Mouse (Mus musculus): ENCODE data around the gene F2r. TPM values are rescaled to one million over a fixed set of nuclear protein-coding genes. Genes with fewer than 3 reads are reported as not detected.
A peak's percentile ranks its signal among the peaks of the same experiment; 100 is the strongest.

F2r gene
- polyA plus RNA-seq, 1 experiment from 2014 or later = 143 TPM

DNA sequence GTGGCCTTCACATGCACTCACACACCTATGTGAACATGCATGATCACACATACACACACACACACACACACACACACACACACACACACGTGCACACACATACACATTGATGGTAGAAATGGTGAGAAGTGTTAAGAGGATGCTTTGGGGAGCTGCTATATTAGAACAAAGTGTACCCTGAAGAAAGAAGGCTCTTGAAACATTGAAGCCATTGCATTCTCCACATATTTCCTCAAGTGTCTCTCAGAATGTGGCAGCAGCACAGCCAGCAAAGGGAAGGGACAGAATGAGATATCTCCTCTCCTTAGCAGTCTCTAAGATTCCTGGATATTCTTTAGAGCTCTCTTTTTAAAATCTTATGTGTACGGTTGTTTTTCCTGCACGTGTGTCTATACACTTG is 3.3 kb upstream of the F2r start:
- no peak overlapping the region for H3K27ac ChIP-seq
- no peak overlapping the region for H3K4me3 ChIP-seq
- H3K36me3 ChIP-seq = no peaks in the 10 kb centered on the region
- H3K27me3 ChIP-seq (ENCODE audit: low read depth, poor library complexity, severe bottlenecking) = no peaks in the 10 kb centered on the region
- DNase-seq (ENCODE audit: low spot score) = no peak
- no peaks in the 10 kb centered on the region for H3K9me3 ChIP-seq (replicated peaks)
- peaks cover 17% of the 10 kb centered on the region for H3K4me1 ChIP-seq
- 82% methylated on average over 3 of the region's 3 CpGs for WGBS

DNA sequence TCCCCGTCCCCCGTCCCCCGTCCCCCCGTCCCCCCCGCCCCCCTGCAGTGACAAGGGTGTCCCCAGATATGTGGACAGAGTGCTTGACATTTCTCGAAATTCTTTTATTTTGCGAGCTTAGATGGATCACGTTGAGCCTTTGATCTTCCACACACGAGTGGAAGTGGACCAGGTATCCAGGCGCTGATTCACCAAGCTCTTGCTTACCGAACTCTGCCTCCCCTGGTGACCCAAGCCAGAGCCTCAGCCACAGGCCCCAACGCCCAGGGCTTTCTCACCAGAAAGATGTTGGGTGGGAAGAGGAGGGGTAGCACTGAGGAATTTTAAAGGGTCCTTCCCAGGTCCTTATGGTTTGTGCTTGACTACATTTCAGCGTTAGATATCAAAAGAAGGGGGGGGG is 572 bp upstream of the F2r start:
- 7% methylated on average over 13 of the region's 13 CpGs for WGBS
- H3K27ac ChIP-seq = peak overlapping the region; percentile 97
- H3K36me3 ChIP-seq = peaks cover 25% of the 10 kb centered on the region
- peaks cover 40% of the 10 kb centered on the region for H3K4me1 ChIP-seq
- H3K9me3 ChIP-seq (replicated peaks) = no peaks in the 10 kb centered on the region
- no peak for DNase-seq (ENCODE audit: low spot score)
- H3K27me3 ChIP-seq (ENCODE audit: low read depth, poor library complexity, severe bottlenecking) = no peaks in the 10 kb centered on the region
- H3K4me3 ChIP-seq = peak overlapping the region; percentile 79

DNA sequence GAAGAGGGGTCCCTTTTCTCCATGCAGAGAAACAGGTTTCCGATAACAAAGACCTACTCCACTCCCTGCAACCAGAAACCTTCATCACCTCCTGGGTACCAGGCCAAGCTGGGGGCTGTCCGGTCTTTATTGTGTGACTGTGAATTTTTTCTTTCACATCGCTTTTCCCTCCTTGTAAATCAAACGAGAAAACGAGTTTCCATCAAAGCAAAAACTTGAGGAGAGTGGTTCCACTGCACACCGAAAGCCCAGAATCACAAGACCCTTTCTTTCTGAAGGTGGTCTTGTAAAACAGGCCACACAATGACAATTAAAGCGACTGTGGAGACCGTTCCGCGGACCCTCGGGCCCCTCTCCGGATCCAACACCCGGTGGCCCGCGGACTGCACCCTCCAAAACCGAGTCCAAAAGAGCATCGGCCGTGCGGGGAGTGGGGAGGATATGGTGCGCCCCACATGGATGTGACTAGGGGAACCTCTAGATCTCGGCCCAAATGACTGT is 566 bp downstream of the F2r start:
- Histone ChIP-seq H3K27me3 (ENCODE audit: low read depth, poor library complexity, severe bottlenecking) (no peaks in the 10 kb centered on the region), H3K9me3 (replicated peaks) (no peaks in the 10 kb centered on the region), H3K4me3 (peak overlapping the region; percentile 79), H3K36me3 (peaks cover 36% of the 10 kb centered on the region), H3K4me1 (peaks cover 40% of the 10 kb centered on the region), H3K27ac (peak overlapping the region; percentile 97)
- under 1% methylated on average over 21 of the region's 21 CpGs for WGBS
- DNase-seq (ENCODE audit: low spot score) = peak; percentile 67

DNA sequence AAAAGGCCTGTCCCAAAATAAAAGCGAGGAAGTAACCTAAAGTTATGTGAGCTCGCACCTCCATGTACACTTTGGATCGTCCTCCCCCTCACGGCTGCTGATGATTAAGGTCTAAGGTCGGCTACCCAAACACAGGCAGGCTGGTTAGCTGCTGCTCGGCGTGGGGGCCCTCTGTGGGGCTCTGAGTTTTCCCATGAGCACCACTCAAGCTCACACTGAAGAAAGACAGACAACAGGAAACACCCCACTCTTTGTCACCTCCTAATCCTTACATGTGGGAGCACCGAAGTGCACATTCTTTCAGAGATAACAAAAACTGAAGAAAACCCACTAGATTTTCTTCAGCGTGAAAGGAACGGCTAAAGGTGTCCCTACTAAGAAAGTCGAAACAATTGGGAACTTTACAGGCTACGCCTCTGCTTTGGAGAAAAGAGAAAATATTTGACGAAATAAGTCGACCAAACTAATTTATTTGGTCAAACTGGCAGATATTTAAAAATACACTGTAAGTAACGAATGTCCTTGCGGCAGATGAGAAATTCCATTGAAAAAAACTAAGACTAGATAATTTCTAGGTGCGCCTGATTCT is 1.1 kb downstream of the F2r start:
- Histone ChIP-seq H3K27me3 (ENCODE audit: low read depth, poor library complexity, severe bottlenecking) (no peaks in the 10 kb centered on the region), H3K36me3 (peaks cover 42% of the 10 kb centered on the region), H3K27ac (peak overlapping the region; percentile 97), H3K9me3 (replicated peaks) (no peaks in the 10 kb centered on the region), H3K4me1 (peaks cover 40% of the 10 kb centered on the region), H3K4me3 (peak overlapping the region; percentile 79)
- WGBS = 12% methylated on average over 17 of the region's 17 CpGs
- DNase-seq (ENCODE audit: low spot score) = peak; percentile 59

DNA sequence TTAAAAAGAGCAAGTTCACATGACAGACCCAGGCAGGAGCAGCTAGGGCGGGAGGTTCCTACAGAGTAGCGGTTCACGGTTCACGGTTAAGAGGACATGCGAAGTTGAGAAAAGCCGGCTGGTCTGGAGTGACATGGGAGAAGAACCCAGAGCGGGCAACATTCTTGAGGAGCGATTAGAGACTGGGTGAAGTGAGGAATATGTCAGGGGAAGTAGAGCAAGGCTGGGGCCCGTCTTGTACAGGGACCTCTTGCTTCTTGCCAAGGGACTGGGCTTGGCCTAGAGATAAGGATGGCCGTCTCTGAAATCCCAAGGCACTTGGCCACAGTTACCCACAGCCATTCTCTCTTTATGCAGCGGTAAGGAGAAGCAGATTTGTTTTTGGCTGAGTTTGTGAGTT is 1.8 kb downstream of the F2r start:
- no peak for DNase-seq (ENCODE audit: low spot score)
- Histone ChIP-seq H3K27ac (peak overlapping the region; percentile 97), H3K9me3 (replicated peaks) (no peaks in the 10 kb centered on the region), H3K36me3 (peaks cover 48% of the 10 kb centered on the region), H3K27me3 (ENCODE audit: low read depth, poor library complexity, severe bottlenecking) (no peaks in the 10 kb centered on the region), H3K4me3 (peak overlapping the region; percentile 79), H3K4me1 (peaks cover 40% of the 10 kb centered on the region)
- 75% methylated on average over 11 of the region's 11 CpGs for WGBS

DNA sequence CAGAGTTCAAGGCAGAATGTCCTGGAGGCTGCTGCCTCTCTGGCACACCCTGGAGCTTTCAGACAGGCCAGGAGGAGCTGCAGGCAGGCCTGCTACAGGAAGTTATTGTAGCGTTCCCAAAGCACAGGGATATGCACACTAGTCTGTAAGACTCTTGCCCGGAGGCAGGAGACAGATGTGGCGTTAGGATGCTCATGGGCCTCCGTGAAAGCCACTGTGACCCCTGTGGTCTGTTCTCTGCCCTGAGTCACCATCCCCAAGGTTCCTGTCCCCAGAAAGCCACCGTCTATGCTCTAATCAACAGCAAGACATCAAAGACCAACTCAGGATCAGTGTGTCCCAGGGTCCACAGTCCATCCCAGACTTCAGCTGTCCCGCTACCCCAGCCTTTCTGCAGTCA is 3.5 kb downstream of the F2r start:
- WGBS = 75% methylated on average over 6 of the region's 6 CpGs
- DNase-seq (ENCODE audit: low spot score) = no peak
- Histone ChIP-seq H3K9me3 (replicated peaks) (no peaks in the 10 kb centered on the region), H3K4me1 (peaks cover 40% of the 10 kb centered on the region), H3K27ac (no peak overlapping the region), H3K4me3 (0 out of 2 replicates have a peak overlapping the region, but pooled peaks have one; percentile 9), H3K36me3 (peaks cover 66% of the 10 kb centered on the region), H3K27me3 (ENCODE audit: low read depth, poor library complexity, severe bottlenecking) (no peaks in the 10 kb centered on the region)

DNA sequence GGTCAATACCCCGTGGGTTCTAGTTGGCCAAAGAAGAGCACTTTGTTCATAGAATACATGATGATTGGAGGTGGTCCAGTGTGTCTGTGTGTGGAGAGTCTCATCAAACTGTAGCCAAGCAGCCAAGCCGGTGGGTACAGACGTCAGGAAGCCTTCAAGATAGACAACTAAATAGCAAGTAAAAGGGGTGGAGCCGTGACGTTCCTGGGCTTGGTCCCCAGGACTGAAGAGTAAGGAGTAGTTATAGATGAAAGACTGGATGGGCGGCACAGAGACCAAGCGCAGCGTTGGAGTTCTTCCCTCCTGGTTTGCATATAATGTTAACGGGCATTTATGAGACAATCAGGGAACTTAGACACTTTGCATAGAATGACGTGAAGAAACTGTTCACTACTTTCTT is 6.0 kb downstream of the F2r start:
- no peaks in the 10 kb centered on the region for H3K27me3 ChIP-seq (ENCODE audit: low read depth, poor library complexity, severe bottlenecking)
- H3K4me3 ChIP-seq = no peak overlapping the region
- peaks cover 84% of the 10 kb centered on the region for H3K36me3 ChIP-seq
- no peaks in the 10 kb centered on the region for H3K9me3 ChIP-seq (replicated peaks)
- H3K4me1 ChIP-seq = peaks cover 34% of the 10 kb centered on the region
- 93% methylated on average over 10 of the region's 10 CpGs for WGBS
- no peak overlapping the region for H3K27ac ChIP-seq
- DNase-seq (ENCODE audit: low spot score) = no peak

DNA sequence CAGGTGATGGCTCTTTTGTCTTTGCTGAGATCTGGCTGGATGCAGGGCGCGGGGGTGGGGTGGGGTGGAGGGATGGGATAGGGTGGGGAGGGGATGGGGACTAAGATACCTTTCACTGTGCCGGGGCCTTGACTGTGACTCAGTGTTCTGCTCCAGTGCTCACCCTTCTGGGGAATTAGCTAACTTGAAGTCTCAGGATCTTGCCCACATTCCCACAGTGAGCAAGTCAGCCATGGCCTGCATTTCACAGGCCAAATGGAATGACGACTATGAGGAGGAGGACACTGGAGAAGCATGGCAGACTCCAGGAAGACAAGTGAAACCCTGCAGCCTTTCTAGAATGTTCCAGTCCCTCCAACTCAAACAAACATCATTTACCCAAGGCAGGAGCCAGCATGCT is 6.5 kb downstream of the F2r start:
- Histone ChIP-seq H3K4me3 (no peak overlapping the region), H3K4me1 (peaks cover 30% of the 10 kb centered on the region), H3K36me3 (peaks cover 89% of the 10 kb centered on the region), H3K9me3 (replicated peaks) (no peaks in the 10 kb centered on the region), H3K27ac (no peak overlapping the region), H3K27me3 (ENCODE audit: low read depth, poor library complexity, severe bottlenecking) (no peaks in the 10 kb centered on the region)
- DNase-seq (ENCODE audit: low spot score) = no peak
- WGBS = 93% methylated on average over 4 of the region's 4 CpGs

DNA sequence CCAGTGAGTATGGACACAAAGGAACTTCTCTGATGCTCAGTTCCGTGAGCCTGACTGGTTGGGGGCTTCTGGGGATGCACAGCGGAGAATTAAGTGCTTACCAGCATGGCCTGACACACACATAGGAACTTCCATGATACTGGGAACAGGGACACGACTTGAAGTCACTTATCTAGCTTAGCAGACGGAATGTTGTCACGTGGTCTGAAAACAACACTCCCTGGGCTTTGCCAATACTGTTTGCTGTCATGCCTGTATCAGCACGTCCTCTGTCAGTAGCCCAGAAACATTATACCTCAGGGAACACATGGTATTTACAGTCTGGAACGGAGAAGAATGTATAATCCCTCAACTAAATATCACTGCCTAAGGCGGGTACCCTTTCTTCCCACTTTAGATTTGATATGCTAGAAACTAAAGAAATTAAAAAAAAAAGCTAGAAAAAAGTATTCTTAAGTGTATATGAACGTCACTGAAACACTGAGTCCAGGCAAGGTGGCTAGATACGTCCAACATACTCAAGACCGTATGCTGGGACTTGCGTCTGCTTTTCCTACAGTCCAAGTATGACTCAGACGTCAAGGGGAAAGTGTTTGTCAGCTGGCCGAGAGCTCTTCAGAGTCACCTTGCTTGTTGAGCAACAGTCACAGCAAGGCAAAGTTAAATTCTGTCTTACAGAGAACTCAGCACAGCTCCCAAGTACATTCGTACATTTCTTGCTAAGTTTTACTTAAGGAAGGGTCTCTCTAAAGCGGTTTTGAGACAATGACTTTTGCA is 7.3 kb downstream of the F2r start:
- peaks cover 93% of the 10 kb centered on the region for H3K36me3 ChIP-seq
- no peak for DNase-seq (ENCODE audit: low spot score)
- WGBS = 90% methylated on average over 16 of the region's 16 CpGs
- H3K4me1 ChIP-seq = peaks cover 22% of the 10 kb centered on the region
- no peak overlapping the region for H3K4me3 ChIP-seq
- no peak overlapping the region for H3K27ac ChIP-seq
- no peaks in the 10 kb centered on the region for H3K27me3 ChIP-seq (ENCODE audit: low read depth, poor library complexity, severe bottlenecking)
- H3K9me3 ChIP-seq (replicated peaks) = no peaks in the 10 kb centered on the region

DNA sequence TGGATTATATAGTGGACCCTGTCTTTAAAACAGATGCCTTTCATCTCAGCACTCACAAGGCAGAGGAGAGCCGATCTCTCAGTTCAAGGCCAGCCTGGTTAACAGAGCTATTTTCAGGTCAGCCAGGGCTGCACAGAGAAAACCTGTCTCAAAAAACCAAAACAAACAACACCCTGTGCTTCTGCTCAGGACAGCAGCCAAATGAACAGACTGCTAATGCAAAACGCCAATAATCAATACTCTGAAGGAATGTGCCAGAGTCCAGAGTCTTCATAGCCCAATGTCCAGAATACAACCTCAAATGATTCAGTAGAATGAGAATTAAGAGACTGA is 9.2 kb downstream of the F2r start:
- Histone ChIP-seq H3K27ac (no peak overlapping the region), H3K4me3 (no peak overlapping the region), H3K4me1 (0 out of 2 replicates have a peak, but pooled peaks cover 5% of the 10 kb centered on the region), H3K27me3 (ENCODE audit: low read depth, poor library complexity, severe bottlenecking) (no peaks in the 10 kb centered on the region), H3K36me3 (peaks cover 93% of the 10 kb centered on the region), H3K9me3 (replicated peaks) (no peaks in the 10 kb centered on the region)
- no peak for DNase-seq (ENCODE audit: low spot score)
- 91% methylated on average over 2 of the region's 2 CpGs for WGBS

DNA sequence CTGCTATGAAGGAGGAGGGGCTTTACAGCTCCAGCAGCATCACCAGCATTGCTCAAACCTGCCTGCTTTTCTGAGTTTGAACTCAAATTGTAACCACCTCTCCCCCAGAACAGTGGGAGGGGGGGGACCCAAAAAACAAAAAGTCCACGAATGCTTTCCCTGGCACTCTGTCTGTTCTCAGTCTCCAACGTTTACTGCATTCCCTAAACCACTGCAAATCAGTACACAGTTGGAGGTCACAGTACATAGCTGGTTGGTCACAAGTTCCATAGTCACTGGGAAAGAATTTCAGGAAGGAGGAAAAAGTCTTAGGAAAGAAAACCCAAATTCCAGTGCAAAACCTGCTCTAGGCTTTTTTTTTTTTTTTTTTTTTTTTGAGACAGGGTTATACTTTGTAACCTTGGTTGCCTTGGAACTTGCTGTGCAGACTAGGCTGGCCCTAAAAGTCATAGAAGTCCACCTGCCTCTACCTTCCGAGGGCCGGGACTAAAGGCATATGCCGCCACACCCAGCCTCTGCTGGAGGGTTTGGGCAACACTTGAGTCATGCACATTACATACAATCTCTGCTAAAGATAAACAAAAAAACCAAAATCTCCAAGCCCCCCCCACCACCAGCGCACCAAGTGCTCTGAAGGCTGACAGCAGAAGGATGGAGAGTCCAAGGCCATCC is 9.7 kb downstream of the F2r start:
- H3K4me1 ChIP-seq = 0 out of 2 replicates have a peak, but pooled peaks cover 5% of the 10 kb centered on the region
- WGBS = 91% methylated on average over 6 of the region's 6 CpGs

DNA sequence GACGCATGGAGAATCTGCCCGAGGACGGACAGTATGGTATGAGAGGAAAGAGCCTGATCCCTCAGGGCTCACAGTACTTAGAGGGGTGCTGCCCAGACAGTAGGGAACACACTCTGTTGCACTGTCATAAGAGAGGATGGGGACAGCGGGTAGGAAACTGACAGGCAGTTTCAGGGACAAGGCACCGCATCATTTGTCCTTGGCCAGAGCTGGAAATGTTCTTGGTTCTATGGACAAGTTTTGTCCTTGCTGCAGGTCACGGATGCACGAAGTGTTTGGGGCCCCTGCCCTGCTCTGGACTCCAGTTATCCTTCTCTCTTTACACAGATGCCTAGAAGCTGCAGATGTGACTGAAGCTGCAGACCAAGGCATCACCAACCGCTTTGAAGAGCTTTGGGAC is 11.3 kb downstream of the F2r start:
- Histone ChIP-seq H3K9me3 (replicated peaks) (no peaks in the 10 kb centered on the region), H3K27ac (no peak overlapping the region), H3K36me3 (peaks cover 93% of the 10 kb centered on the region), H3K4me3 (no peak overlapping the region), H3K27me3 (ENCODE audit: low read depth, poor library complexity, severe bottlenecking) (no peaks in the 10 kb centered on the region), H3K4me1 (0 out of 2 replicates have a peak, but pooled peaks cover 5% of the 10 kb centered on the region)
- WGBS = 98% methylated on average over 8 of the region's 8 CpGs
- no peak for DNase-seq (ENCODE audit: low spot score)

More for the DNA sequence above, 9.7 kb downstream of the F2r start:
- DNase-seq (ENCODE audit: low spot score) = no peak
- H3K27me3 ChIP-seq (ENCODE audit: low read depth, poor library complexity, severe bottlenecking) = no peaks in the 10 kb centered on the region
- no peak overlapping the region for H3K4me3 ChIP-seq
- H3K36me3 ChIP-seq = peaks cover 93% of the 10 kb centered on the region
- no peak overlapping the region for H3K27ac ChIP-seq
- H3K9me3 ChIP-seq (replicated peaks) = no peaks in the 10 kb centered on the region

DNA sequence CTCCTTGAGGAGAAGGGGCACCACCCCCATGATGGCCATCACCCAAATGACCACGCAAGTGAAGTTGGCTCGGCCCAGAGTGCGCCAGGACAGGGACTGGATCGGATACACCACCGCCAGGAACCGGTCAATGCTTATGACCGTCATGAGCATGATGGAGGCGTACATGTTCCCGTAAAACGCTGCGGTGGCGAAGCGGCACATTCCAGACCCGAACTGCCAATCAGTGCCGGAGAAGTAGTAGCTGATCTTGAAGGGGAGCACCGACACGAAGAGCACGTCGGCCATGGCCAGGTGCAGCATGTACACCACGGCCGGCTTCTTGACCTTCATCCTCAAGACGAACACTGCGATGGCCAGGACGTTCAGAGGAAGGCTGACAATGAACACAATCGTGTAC is 14.0 kb downstream of the F2r start:
- WGBS = 97% methylated on average over 25 of the region's 25 CpGs
- H3K9me3 ChIP-seq (replicated peaks) = no peaks in the 10 kb centered on the region
- no peaks in the 10 kb centered on the region for H3K27me3 ChIP-seq (ENCODE audit: low read depth, poor library complexity, severe bottlenecking)
- H3K27ac ChIP-seq = no peak overlapping the region
- 0 out of 2 replicates have a peak, but pooled peaks cover 5% of the 10 kb centered on the region for H3K4me1 ChIP-seq
- no peak overlapping the region for H3K4me3 ChIP-seq
- peaks cover 83% of the 10 kb centered on the region for H3K36me3 ChIP-seq
- DNase-seq (ENCODE audit: low spot score) = no peak

Data from limb, embryonic 10.5 days (tissue).